Mouse (Mus musculus) neural tube, embryonic 11.5 days (tissue): Measurements from ENCODE around the gene Olfr1441. TPM values are rescaled to one million over a fixed set of nuclear protein-coding genes. Genes with fewer than 3 reads are reported as not detected.

Experiments
- ATAC-seq: fragments of 200-750 bp; cut with Nextera tagmentation; 2 replicates; pipeline ENCODE4 v1.8.0; 2017; ENCODE audit warnings: moderate number of reproducible peaks, mild to moderate bottlenecking, moderate TSS enrichment, moderate library complexity; ENCODE audit not compliant: insufficient read depth, low FRiP score, low TSS enrichment
- DNase-seq: peaks from one replicate; pipeline ENCODE4 v3.0.0-alpha.2; 2015; ENCODE audit warnings: low spot score
- H3K27ac ChIP-seq: fragments of 300-500 bp; sonication (generic); 2 replicates; pipeline ENCODE4 v1.5.1; 2014; ENCODE audit warnings: low read depth, mild to moderate bottlenecking, low read length
- H3K27me3 ChIP-seq: fragments of 300-500 bp; sonication (generic); 2 replicates; pipeline ENCODE4 v1.6.1; 2014; ENCODE audit warnings: mild to moderate bottlenecking, low read length, mixed read lengths; ENCODE audit not compliant: control insufficient read depth, insufficient read depth
- H3K36me3 ChIP-seq: fragments of 300-500 bp; sonication (generic); 2 replicates; pipeline ENCODE4 v1.6.1; 2014; ENCODE audit warnings: mild to moderate bottlenecking, low read length, moderate library complexity, mixed read lengths; ENCODE audit not compliant: control insufficient read depth, insufficient read depth
- H3K4me1 ChIP-seq: fragments of 300-500 bp; sonication (generic); 2 replicates; pipeline ENCODE4 v1.6.1; 2014; ENCODE audit warnings: low read length, mixed read lengths; ENCODE audit not compliant: control insufficient read depth, insufficient read depth
- H3K4me2 ChIP-seq: fragments of 300-500 bp; sonication (generic); 2 replicates; pipeline ENCODE4 v1.6.1; 2014; ENCODE audit warnings: low read depth, mild to moderate bottlenecking, moderate library complexity
- H3K4me3 ChIP-seq: fragments of 300-500 bp; sonication (generic); 2 replicates; pipeline ENCODE4 v1.5.1; 2014; ENCODE audit warnings: low read depth, low read length
- H3K9ac ChIP-seq: fragments of 300-500 bp; sonication (generic); 2 replicates; pipeline ENCODE4 v1.6.1; 2014; ENCODE audit warnings: mild to moderate bottlenecking, low read length
- H3K9me3 ChIP-seq: fragments of 300-500 bp; sonication (generic); 2 replicates; pipeline ENCODE4 v1.6.1; 2016; ENCODE audit warnings: low read length; ENCODE audit not compliant: control insufficient read depth
- WGBS: fragments of 180-500 bp; shearing (Covaris S2); extraction: QIAGEN DNeasy Blood & Tissue Kit; methylation state at CpG from one replicate; pipeline ENCODE4 v1.1.7; 2014; 5-methylcytosine and 5-hydroxymethylcytosine counted together
- polyA plus RNA-seq: library from polyadenylated mRNA; unstranded; fragments of >200 nt; fragmentation: Nextera tagmentation; extraction: Ambion mirVana; gene quantifications from 2 replicates; pipeline ENCODE4 v1.2.1, GENCODE M21; 2014

Gene Olfr1441
- polyA plus RNA-seq, 1 experiment from 2014 or later: not detected

DNA sequence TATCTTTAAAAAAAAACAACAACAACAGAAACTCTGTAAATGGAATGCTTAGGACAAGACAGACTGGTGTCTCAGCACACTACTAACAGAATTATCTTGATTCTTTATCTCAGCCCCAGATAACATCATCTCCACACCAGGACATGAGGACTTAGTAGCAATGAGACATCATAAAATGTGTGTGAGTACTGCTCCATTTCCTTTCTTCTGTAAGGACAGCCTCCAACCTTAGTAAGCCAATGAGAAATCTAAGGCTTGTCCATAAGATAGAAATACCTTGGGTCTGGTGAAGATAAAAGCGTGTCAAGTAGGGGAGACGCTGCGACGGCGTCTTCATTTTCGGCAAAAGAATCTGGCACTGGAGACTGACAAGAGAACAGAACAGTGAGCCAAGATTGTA, 10.4 kb downstream of the Olfr1441 start, which contains the start of gene Pfpl:
Pfpl (plus strand) TSS at position 301 of the 400 bp plus-strand sequence.
- no peak within 1 kb of the TSS for H3K4me3 ChIP-seq
- no peak for ATAC-seq
- H3K9me3 ChIP-seq: no peaks in the 10 kb centered on the region
- 95% methylated on average over 6 of the region's 6 CpGs for whole genome bisulfite sequencing
- H3K4me2 ChIP-seq: no peak within 1 kb of the TSS
- no peak within 1 kb of the TSS for H3K27ac ChIP-seq
- no peak for DNase-seq
- no peaks in the 10 kb centered on the region for H3K27me3 ChIP-seq
- H3K9ac ChIP-seq: no peak within 1 kb of the TSS
- H3K36me3 ChIP-seq: no peaks in the 10 kb centered on the region
- H3K4me1 ChIP-seq: no peaks in the 10 kb centered on the region

- WGBS: 16% methylated on average over 2 of the region's 2 CpGs
- Histone ChIP-seq H3K9ac (no peak overlapping the region), H3K4me1 (no peaks in the 10 kb centered on the region), H3K36me3 (no peaks in the 10 kb centered on the region), H3K27ac (no peak overlapping the region), H3K4me2 (no peak overlapping the region), H3K27me3 (no peaks in the 10 kb centered on the region), H3K9me3 (no peaks in the 10 kb centered on the region), H3K4me3 (no peak overlapping the region)
- ATAC-seq (peak; percentile 41; the same call in 1 of the 2 replicates), DNase-seq (peak; percentile 34)
These were observed 15.8 kb downstream of the Olfr1441 start for GRCm38 (mm10) chr19:12433033-12433432.

- Histone ChIP-seq H3K4me2 (no peak overlapping the region), H3K27me3 (no peaks in the 10 kb centered on the region), H3K9ac (no peak overlapping the region), H3K36me3 (no peaks in the 10 kb centered on the region), H3K4me3 (no peak overlapping the region), H3K9me3 (no peaks in the 10 kb centered on the region), H3K4me1 (no peaks in the 10 kb centered on the region), H3K27ac (no peak overlapping the region)
- 85% methylated on average over 4 of the region's 4 CpGs for WGBS
- no peak for DNase-seq
- ATAC-seq: no peak
These were observed 17.8 kb downstream of the Olfr1441 start for GRCm38 (mm10) chr19:12435011-12435416.

DNA sequence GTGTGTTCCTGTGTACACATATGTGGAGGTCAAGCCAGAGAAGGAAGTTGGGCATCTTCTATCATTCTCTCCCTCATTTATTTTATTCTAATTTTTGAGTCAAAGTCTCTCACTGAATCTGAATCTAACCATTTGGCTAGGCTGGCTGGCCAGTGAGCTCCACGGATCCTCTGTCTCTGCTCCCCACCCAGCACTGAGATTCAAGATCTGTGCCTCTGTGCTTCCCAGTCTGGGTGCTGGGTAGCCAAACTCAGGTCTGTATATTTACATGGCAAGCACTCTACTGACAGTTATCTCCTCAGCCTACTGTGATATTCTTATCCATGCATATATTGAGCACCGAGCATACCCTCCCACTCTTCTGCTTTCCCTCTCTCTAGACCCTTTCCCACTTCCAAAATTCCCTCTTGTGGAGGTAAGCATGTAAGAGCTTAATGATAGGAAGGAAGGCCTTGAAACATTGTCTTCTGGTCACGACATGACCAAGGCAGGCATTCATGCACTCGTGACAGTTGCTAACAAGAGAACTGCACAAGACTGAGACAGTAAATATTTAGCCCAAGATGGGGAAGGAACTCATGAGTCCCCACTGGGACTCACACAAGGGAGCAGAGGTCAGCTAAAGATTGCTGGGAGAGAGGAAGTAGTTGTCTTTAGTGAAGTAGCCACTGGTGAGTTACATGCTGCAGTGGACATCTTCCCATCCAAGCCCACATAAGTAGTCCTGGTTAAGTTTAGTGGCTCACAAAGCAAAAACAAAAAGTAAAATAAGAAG, 18.7 kb downstream of the Olfr1441 start:
- H3K36me3 ChIP-seq: no peaks in the 10 kb centered on the region
- DNase-seq (no peak), ATAC-seq (no peak)
- no peak overlapping the region for H3K4me3 ChIP-seq
- H3K27ac ChIP-seq: no peak overlapping the region
- WGBS: 84% methylated on average over 4 of the region's 4 CpGs
- no peak overlapping the region for H3K9ac ChIP-seq
- no peaks in the 10 kb centered on the region for H3K4me1 ChIP-seq
- no peaks in the 10 kb centered on the region for H3K9me3 ChIP-seq
- H3K27me3 ChIP-seq: no peaks in the 10 kb centered on the region
- no peak overlapping the region for H3K4me2 ChIP-seq

- H3K9me3 ChIP-seq: no peaks in the 10 kb centered on the region
- H3K27ac ChIP-seq: no peak overlapping the region
- DNase-seq: no peak
- no peak for ATAC-seq
- H3K4me2 ChIP-seq: no peak overlapping the region
- no peaks in the 10 kb centered on the region for H3K4me1 ChIP-seq
- no peaks in the 10 kb centered on the region for H3K27me3 ChIP-seq
- H3K9ac ChIP-seq: no peak overlapping the region
- no peak overlapping the region for H3K4me3 ChIP-seq
- 63% methylated on average over 1 of the region's 1 CpGs for WGBS
- no peaks in the 10 kb centered on the region for H3K36me3 ChIP-seq
These were observed 22.3 kb downstream of the Olfr1441 start for GRCm38 (mm10) chr19:12439581-12439980.

DNA sequence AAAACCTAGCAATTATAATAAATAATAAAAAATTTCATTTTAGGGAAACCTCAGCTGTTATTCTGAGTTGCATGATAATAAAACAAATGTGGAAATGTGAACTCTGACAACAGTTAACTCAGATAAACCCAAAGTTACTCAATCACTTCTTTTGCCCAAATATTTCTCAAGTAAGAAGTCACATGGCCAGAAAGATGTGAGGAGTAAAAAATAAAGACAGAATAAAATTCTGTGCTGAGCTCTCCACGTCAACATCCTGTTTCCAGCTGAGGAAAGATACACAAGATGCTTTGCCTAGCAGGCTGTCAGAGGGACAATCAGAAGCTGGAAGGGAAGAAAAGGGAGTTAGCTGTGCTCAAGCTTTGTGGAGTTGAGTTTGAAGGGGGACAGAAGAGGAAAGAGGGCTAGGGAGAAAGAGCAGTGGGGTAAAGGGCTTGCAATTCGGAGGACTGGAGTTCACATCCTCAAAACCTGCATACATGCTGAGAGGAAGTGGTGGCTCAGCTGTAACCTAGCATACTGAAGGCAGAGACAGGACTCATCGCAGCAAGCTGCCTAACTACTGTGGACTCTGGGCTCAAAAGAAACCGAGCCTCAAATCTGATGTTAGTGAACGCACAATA, 23.0 kb downstream of the Olfr1441 start:
- DNase-seq: no peak
- H3K4me2 ChIP-seq: no peak overlapping the region
- no peaks in the 10 kb centered on the region for H3K4me1 ChIP-seq
- H3K36me3 ChIP-seq: no peaks in the 10 kb centered on the region
- WGBS: 77% methylated on average over 5 of the region's 5 CpGs
- no peak overlapping the region for H3K4me3 ChIP-seq
- no peak overlapping the region for H3K27ac ChIP-seq
- no peak for ATAC-seq
- no peaks in the 10 kb centered on the region for H3K9me3 ChIP-seq
- H3K27me3 ChIP-seq: no peaks in the 10 kb centered on the region
- H3K9ac ChIP-seq: no peak overlapping the region

- Histone ChIP-seq H3K4me3 (no peak overlapping the region), H3K9me3 (no peaks in the 10 kb centered on the region), H3K36me3 (no peaks in the 10 kb centered on the region), H3K27me3 (no peaks in the 10 kb centered on the region), H3K27ac (no peak overlapping the region), H3K9ac (no peak overlapping the region), H3K4me2 (no peak overlapping the region), H3K4me1 (no peaks in the 10 kb centered on the region)
- DNase-seq: no peak
- ATAC-seq: no peak
- 92% methylated on average over 4 of the region's 4 CpGs for WGBS
These were observed 25.3 kb downstream of the Olfr1441 start for GRCm38 (mm10) chr19:12442560-12442959.

GRCm38 (mm10) chr19:12445014-12445413, 27.8 kb downstream of the Olfr1441 start:
- Histone ChIP-seq H3K4me2 (no peak overlapping the region), H3K27ac (no peak overlapping the region), H3K4me3 (no peak overlapping the region), H3K36me3 (no peaks in the 10 kb centered on the region), H3K9me3 (no peaks in the 10 kb centered on the region), H3K4me1 (no peaks in the 10 kb centered on the region), H3K9ac (no peak overlapping the region), H3K27me3 (no peaks in the 10 kb centered on the region)
- no peak for DNase-seq
- ATAC-seq: no peak
- WGBS: 80% methylated on average over 3 of the region's 3 CpGs
